Mouse (Mus musculus) bone marrow macrophage, adult 2 months (primary cell): ENCODE results near the gene Ntm. TPM values are rescaled to one million over a fixed set of nuclear protein-coding genes. Genes with fewer than 3 reads are reported as not detected.

Experiments
- H3K27ac ChIP-seq: 2 replicates; pipeline ENCODE4 v1.5.1; 2012; ENCODE audit warnings: low read depth, low read length; ENCODE audit not compliant: insufficient read depth
- H3K4me1 ChIP-seq: 2 replicates; pipeline ENCODE4 v1.6.1; 2012; ENCODE audit warnings: low read length; ENCODE audit not compliant: control insufficient read depth, insufficient read depth
- H3K4me3 ChIP-seq: 2 replicates; pipeline ENCODE4 v1.5.1; 2012; ENCODE audit warnings: mild to moderate bottlenecking, low read length, moderate library complexity; ENCODE audit not compliant: insufficient read depth
- CTCF ChIP-seq: IDR thresholded peaks from 2 replicates; pipeline ENCODE4 v1.5.1; 2012; ENCODE audit warnings: low read depth, mild to moderate bottlenecking, low read length, moderate library complexity
- POLR2A ChIP-seq: IDR thresholded peaks from 2 replicates; pipeline ENCODE4 v1.6.1; 2012; ENCODE audit warnings: mild to moderate bottlenecking, low read depth, low read length, borderline replicate concordance
- polyA plus RNA-seq: library from polyadenylated mRNA; stranded (reverse); fragments of >200 nt; gene quantifications from 2 replicates; pipeline ENCODE4 v1.2.4, GENCODE M21; 2012; ENCODE audit not compliant: missing spikeins, insufficient read depth, insufficient read length

Gene Ntm
- polyA plus RNA-seq, 1 experiment: not detected

GRCm38 (mm10) chr9:29562419-29563071, 400.4 kb downstream of the Ntm start:
- Histone ChIP-seq H3K4me3 (no peak overlapping the region), H3K27ac (no peak overlapping the region), H3K4me1 (no peaks in the 10 kb centered on the region)
- no peak for TF ChIP-seq CTCF
- no peak for TF ChIP-seq POLR2A

GRCm38 (mm10) chr9:29558915-29559314, 404.0 kb downstream of the Ntm start:
- TF ChIP-seq POLR2A (no peak), CTCF (no peak)
- H3K27ac ChIP-seq: no peak overlapping the region
- no peak overlapping the region for H3K4me3 ChIP-seq
- H3K4me1 ChIP-seq: no peaks in the 10 kb centered on the region

- no peaks in the 10 kb centered on the region for H3K4me1 ChIP-seq
- H3K4me3 ChIP-seq: no peak overlapping the region
- no peak overlapping the region for H3K27ac ChIP-seq
- TF ChIP-seq POLR2A: no peak
- no peak for TF ChIP-seq CTCF
These were observed 412.4 kb downstream of the Ntm start for GRCm38 (mm10) chr9:29550582-29550981.

GRCm38 (mm10) chr9:29550107-29550506, 412.8 kb downstream of the Ntm start:
- Histone ChIP-seq H3K27ac (no peak overlapping the region), H3K4me1 (no peaks in the 10 kb centered on the region), H3K4me3 (no peak overlapping the region)
- no peak for TF ChIP-seq POLR2A

- TF ChIP-seq POLR2A: no peak
- TF ChIP-seq CTCF: no peak
- no peaks in the 10 kb centered on the region for H3K4me1 ChIP-seq
These were observed 426.5 kb downstream of the Ntm start for GRCm38 (mm10) chr9:29536415-29536814.

GRCm38 (mm10) chr9:29534773-29535172, 428.2 kb downstream of the Ntm start:
- Histone ChIP-seq H3K4me3 (no peak overlapping the region), H3K4me1 (no peaks in the 10 kb centered on the region), H3K27ac (no peak overlapping the region)
- TF ChIP-seq POLR2A (no peak), CTCF (no peak)

More at GRCm38 (mm10) chr9:29536415-29536814, 426.5 kb downstream of the Ntm start:
- no peak overlapping the region for H3K4me3 ChIP-seq
- H3K27ac ChIP-seq: no peak overlapping the region

GRCm38 (mm10) chr9:29534304-29534703, 428.6 kb downstream of the Ntm start:
- H3K4me3 ChIP-seq: no peak overlapping the region
- TF ChIP-seq CTCF (no peak), POLR2A (no peak)
- H3K27ac ChIP-seq: no peak overlapping the region
- no peaks in the 10 kb centered on the region for H3K4me1 ChIP-seq

GRCm38 (mm10) chr9:29533556-29533955, 429.4 kb downstream of the Ntm start:
- H3K4me1 ChIP-seq: no peaks in the 10 kb centered on the region
- no peak overlapping the region for H3K4me3 ChIP-seq
- H3K27ac ChIP-seq: no peak overlapping the region
- TF ChIP-seq CTCF: no peak
- TF ChIP-seq POLR2A: no peak

GRCm38 (mm10) chr9:29531147-29531917, 431.6 kb downstream of the Ntm start:
- TF ChIP-seq POLR2A: no peak
- Histone ChIP-seq H3K27ac (no peak overlapping the region), H3K4me3 (no peak overlapping the region), H3K4me1 (no peaks in the 10 kb centered on the region)

- no peak overlapping the region for H3K4me3 ChIP-seq
- TF ChIP-seq POLR2A: no peak
- no peak for TF ChIP-seq CTCF
- H3K4me1 ChIP-seq: no peaks in the 10 kb centered on the region
- H3K27ac ChIP-seq: no peak overlapping the region
These were observed 438.8 kb downstream of the Ntm start for GRCm38 (mm10) chr9:29524109-29524508.
